Mouse (Mus musculus) myocyte (in vitro differentiated cells): ENCODE data around the gene Gm21905. TPM values are rescaled to one million over a fixed set of nuclear protein-coding genes. Genes with fewer than 3 reads are reported as not detected.

Experiments
- H3K27me3 ChIP-seq: one replicate; pipeline ENCODE4 v1.6.1; 2011; ENCODE audit not compliant: control insufficient read depth, insufficient read depth, insufficient read length
- H3K36me3 ChIP-seq: one replicate; pipeline ENCODE4 v1.6.1; 2011; ENCODE audit not compliant: control insufficient read depth, insufficient read depth
- H3K4me2 ChIP-seq: one replicate; pipeline ENCODE4 v1.6.1; 2011; ENCODE audit warnings: low read depth, control low read depth
- H3K4me3 ChIP-seq: one replicate; pipeline ENCODE4 v1.5.1; 2011; ENCODE audit warnings: mild to moderate bottlenecking, control low read depth, moderate library complexity
- H3K79me2 ChIP-seq: one replicate; pipeline ENCODE4 v1.6.1; 2011; ENCODE audit not compliant: control insufficient read depth, insufficient read depth
- H3ac ChIP-seq: one replicate; pipeline ENCODE4 v1.6.1; 2011; ENCODE audit not compliant: control insufficient read depth, insufficient read length
- CEBPB ChIP-seq: IDR thresholded peaks from 2 replicates; pipeline ENCODE4 v1.6.1; 2011; ENCODE audit warnings: mild to moderate bottlenecking, moderate library complexity; ENCODE audit not compliant: poor library complexity, insufficient read depth, severe bottlenecking
- E2F4 ChIP-seq: IDR thresholded peaks from one replicate; pipeline ENCODE4 v1.6.1; 2011; ENCODE audit warnings: mild to moderate bottlenecking, control low read depth, moderate library complexity; ENCODE audit not compliant: insufficient read depth
- MAX ChIP-seq: IDR thresholded peaks from one replicate; pipeline ENCODE4 v1.6.1; 2011; ENCODE audit warnings: low read depth, mild to moderate bottlenecking, control low read depth
- MYOD1 ChIP-seq, 3 experiments: IDR thresholded peaks; one replicate each; pipeline ENCODE4 v1.6.1; 2011; ENCODE audit warnings: control low read depth in 2 of 3, low read depth in 2 of 3, mild to moderate bottlenecking in 2 of 3, moderate library complexity in 1 of 3; ENCODE audit not compliant: insufficient read length in 2 of 3, control insufficient read depth in 1 of 3
- MYOG ChIP-seq, 3 experiments: IDR thresholded peaks; one replicate each; pipeline ENCODE4 v1.6.1; 2011; ENCODE audit warnings: control low read depth in 2 of 3, low read depth in 2 of 3, mild to moderate bottlenecking in 2 of 3; ENCODE audit not compliant: insufficient read length in 2 of 3, control insufficient read depth in 1 of 3, insufficient read depth in 1 of 3
- POLR2A ChIP-seq: IDR thresholded peaks from one replicate; pipeline ENCODE4 v1.6.1; 2011; ENCODE audit warnings: low read depth, mild to moderate bottlenecking, control low read depth, moderate library complexity; ENCODE audit not compliant: insufficient read length
- POLR2AphosphoS2 ChIP-seq: IDR thresholded peaks from one replicate; pipeline ENCODE4 v1.6.1; 2011; ENCODE audit warnings: low read depth, control low read depth; ENCODE audit not compliant: insufficient read length
- REST ChIP-seq: IDR thresholded peaks from one replicate; pipeline ENCODE4 v1.6.1; 2011; ENCODE audit warnings: mild to moderate bottlenecking, control low read depth, moderate library complexity; ENCODE audit not compliant: insufficient read depth, insufficient read length
- SRF ChIP-seq: IDR thresholded peaks from one replicate; pipeline ENCODE4 v1.6.1; 2011; ENCODE audit warnings: low read depth; ENCODE audit not compliant: control insufficient read depth, insufficient read length
- TCF12 ChIP-seq: IDR thresholded peaks from one replicate; pipeline ENCODE4 v1.6.1; 2011; ENCODE audit warnings: mild to moderate bottlenecking, control low read depth; ENCODE audit not compliant: poor library complexity, insufficient read depth, severe bottlenecking
- TCF3 ChIP-seq: IDR thresholded peaks from one replicate; pipeline ENCODE4 v1.6.1; 2011; ENCODE audit warnings: low read depth, control low read depth; ENCODE audit not compliant: insufficient read length
- USF1 ChIP-seq: IDR thresholded peaks from one replicate; pipeline ENCODE4 v1.6.1; 2011; ENCODE audit warnings: low read depth, mild to moderate bottlenecking, control low read depth, moderate library complexity
- polyA plus RNA-seq: library from polyadenylated mRNA; unstranded; fragments of >200 nt; fragmentation: generic; extraction: Trizol; gene quantifications from one replicate; pipeline ENCODE4 v1.2.1, GENCODE M21; 2012; ENCODE audit warnings: missing spikeins

Gm21905 gene
- polyA plus RNA-seq, 1 experiment, result not detected

GRCm38 (mm10) chr5:67943199-67943598 lies 3.0 kb downstream of the Gm21905 start:
- Histone ChIP-seq H3ac (no peak overlapping the region), H3K4me2 (no peak overlapping the region), H3K79me2 (no peaks in the 10 kb centered on the region), H3K27me3 (no peaks in the 10 kb centered on the region), H3K4me3 (no peak overlapping the region), H3K36me3 (no peaks in the 10 kb centered on the region)
- TF ChIP-seq E2F4 (no peak), SRF (no peak), REST (no peak), USF1 (no peak), MYOG (IDR thresholded peaks at IDR 0.05; ENCODE audit: control insufficient read depth in 1 of 3, insufficient read depth in 1 of 3, insufficient read length in 2 of 3, low read depth in 2 of 3) (no peak), MYOD1 (IDR thresholded peaks at IDR 0.05; ENCODE audit: control insufficient read depth in 1 of 3, insufficient read length in 2 of 3, low read depth in 2 of 3) (no peak), MAX (no peak)

- Histone ChIP-seq H3K36me3 (no peaks in the 10 kb centered on the region), H3K27me3 (no peaks in the 10 kb centered on the region), H3K4me3 (no peak within 1 kb of the TSS), H3K4me2 (no peak within 1 kb of the TSS), H3K79me2 (no peaks in the 10 kb centered on the region), H3ac (no peak within 1 kb of the TSS)
- TF ChIP-seq MAX (no peak), POLR2A (no peak), CEBPB (no peak), REST (no peak), TCF3 (no peak), POLR2AphosphoS2 (no peak), SRF (no peak), MYOD1 (IDR thresholded peaks at IDR 0.05; ENCODE audit: control insufficient read depth in 1 of 3, insufficient read length in 2 of 3, low read depth in 2 of 3) (no peak), E2F4 (no peak), USF1 (no peak), TCF12 (no peak), MYOG (IDR thresholded peaks at IDR 0.05; ENCODE audit: control insufficient read depth in 1 of 3, insufficient read depth in 1 of 3, insufficient read length in 2 of 3, low read depth in 2 of 3) (no peak)
Measured at GRCm38 (mm10) chr5:67941369-67941768, 4.9 kb downstream of the Gm21905 start, which contains the start of gene Gm5108. Gene Gm5108 (plus strand): TSS chr5:67941669.

DNA sequence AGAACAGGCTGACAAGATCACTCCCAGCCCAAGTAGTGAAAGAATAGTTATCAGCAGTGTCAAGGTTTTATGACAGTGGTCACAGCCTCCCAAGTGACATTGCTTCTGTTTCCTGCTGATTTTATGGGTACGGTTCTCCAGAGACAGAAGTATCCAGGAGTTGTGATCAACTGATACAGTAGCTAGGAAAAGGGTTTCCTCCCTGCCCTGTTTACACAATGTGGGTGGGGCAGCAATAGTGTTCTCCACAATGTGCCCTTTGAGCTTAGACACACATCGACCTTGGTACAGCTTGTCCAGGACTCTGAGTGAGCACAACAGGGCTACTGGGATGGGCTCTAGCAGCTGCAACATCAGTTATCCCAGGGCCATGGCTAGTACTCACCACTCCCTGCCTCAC lies 14.6 kb downstream of the Gm21905 start:
- H3K4me2 ChIP-seq, result no peak overlapping the region

DNA sequence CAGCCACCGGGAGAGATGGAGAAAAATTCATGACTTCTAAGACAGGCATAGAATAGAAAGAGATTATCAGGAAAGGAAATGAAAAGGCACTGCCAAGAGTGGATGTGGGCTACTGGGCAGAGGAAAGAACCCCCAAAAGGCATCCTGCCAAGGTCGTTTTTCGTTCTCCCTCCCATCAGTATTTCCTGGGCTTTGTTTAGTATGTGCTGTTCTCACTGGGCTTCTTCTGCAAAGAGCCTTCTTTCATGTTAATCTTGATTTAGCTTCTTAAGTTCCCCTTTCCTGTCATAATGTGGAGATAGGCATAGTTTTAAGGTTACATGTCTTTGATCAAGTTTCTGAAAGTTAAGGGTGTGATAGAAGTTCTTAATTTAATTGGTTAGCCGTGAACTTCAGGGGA lies 15.6 kb downstream of the Gm21905 start:
- no peak for TF ChIP-seq TCF12
- TF ChIP-seq POLR2A, result no peak
- no peak for TF ChIP-seq MYOD1 (IDR thresholded peaks at IDR 0.05; ENCODE audit: control insufficient read depth in 1 of 3, insufficient read length in 2 of 3, low read depth in 2 of 3)
- Histone ChIP-seq H3ac (no peak overlapping the region), H3K4me3 (no peak overlapping the region), H3K4me2 (no peak overlapping the region), H3K79me2 (no peaks in the 10 kb centered on the region), H3K36me3 (no peaks in the 10 kb centered on the region), H3K27me3 (no peaks in the 10 kb centered on the region)

More for the DNA sequence above, 14.6 kb downstream of the Gm21905 start:
- H3K4me3 ChIP-seq, result no peak overlapping the region
- H3K27me3 ChIP-seq, result no peaks in the 10 kb centered on the region
- no peaks in the 10 kb centered on the region for H3K36me3 ChIP-seq
- TF ChIP-seq MAX (no peak), MYOG (IDR thresholded peaks at IDR 0.05; ENCODE audit: control insufficient read depth in 1 of 3, insufficient read depth in 1 of 3, insufficient read length in 2 of 3, low read depth in 2 of 3) (no peak)
- H3ac ChIP-seq, result no peak overlapping the region
- no peaks in the 10 kb centered on the region for H3K79me2 ChIP-seq

DNA sequence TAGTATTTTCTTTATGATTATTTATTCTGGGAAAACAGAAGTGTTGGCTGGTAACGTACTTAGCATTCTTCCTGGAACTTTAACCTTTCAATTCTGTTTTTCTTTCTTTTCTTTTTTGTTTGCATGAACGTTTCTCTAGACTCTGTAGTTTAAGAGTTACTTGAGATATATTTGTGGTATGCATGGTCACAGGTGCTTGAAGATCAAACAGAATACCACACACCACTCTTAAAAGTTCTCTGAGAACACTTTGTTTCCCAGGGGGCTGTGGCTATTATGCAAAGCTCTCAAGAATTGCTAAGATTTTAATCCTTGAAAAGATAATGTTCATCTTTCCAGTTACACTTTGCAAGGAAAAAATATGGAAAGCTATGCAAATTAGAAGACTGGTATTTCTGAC lies 41.7 kb downstream of the Gm21905 start:
- Histone ChIP-seq H3ac (no peak overlapping the region), H3K27me3 (no peaks in the 10 kb centered on the region), H3K36me3 (no peaks in the 10 kb centered on the region), H3K4me3 (no peak overlapping the region), H3K79me2 (no peaks in the 10 kb centered on the region), H3K4me2 (no peak overlapping the region)
- no peak for TF ChIP-seq SRF
- TF ChIP-seq CEBPB, result no peak
- TF ChIP-seq REST, result no peak
- TF ChIP-seq POLR2AphosphoS2, result no peak
- no peak for TF ChIP-seq MYOG (IDR thresholded peaks at IDR 0.05; ENCODE audit: control insufficient read depth in 1 of 3, insufficient read depth in 1 of 3, insufficient read length in 2 of 3, low read depth in 2 of 3)

DNA sequence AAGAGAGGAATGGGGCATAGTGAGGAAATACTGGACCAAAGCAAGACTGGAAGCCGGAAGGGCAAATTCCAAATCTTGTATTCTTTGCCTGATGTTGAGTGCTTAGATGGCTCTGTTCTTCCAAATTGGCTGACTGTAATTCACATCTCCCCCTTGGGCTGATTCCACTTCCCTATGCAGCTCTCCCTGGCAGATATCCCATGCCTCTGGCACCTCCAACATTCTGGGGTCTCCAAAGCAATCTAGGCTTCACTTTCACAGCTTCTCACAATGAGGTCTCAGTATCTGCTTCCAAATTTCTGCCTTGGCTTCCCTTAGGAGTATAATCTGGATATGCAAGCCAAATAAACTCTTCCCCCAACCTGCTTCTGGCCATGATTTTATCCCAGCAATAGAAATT lies 47.3 kb downstream of the Gm21905 start:
- no peak for TF ChIP-seq MAX
- TF ChIP-seq REST, result no peak
- no peak for TF ChIP-seq POLR2A
- no peak for TF ChIP-seq MYOD1 (IDR thresholded peaks at IDR 0.05; ENCODE audit: control insufficient read depth in 1 of 3, insufficient read length in 2 of 3, low read depth in 2 of 3)
- TF ChIP-seq SRF, result no peak
- no peak for TF ChIP-seq USF1
- no peak for TF ChIP-seq CEBPB
- no peak for TF ChIP-seq POLR2AphosphoS2
- no peak for TF ChIP-seq TCF3
- no peak for TF ChIP-seq TCF12
- TF ChIP-seq E2F4, result no peak
- TF ChIP-seq MYOG (IDR thresholded peaks at IDR 0.05; ENCODE audit: control insufficient read depth in 1 of 3, insufficient read depth in 1 of 3, insufficient read length in 2 of 3, low read depth in 2 of 3), result no peak
- Histone ChIP-seq H3K27me3 (no peaks in the 10 kb centered on the region), H3K36me3 (no peaks in the 10 kb centered on the region), H3ac (no peak overlapping the region), H3K4me3 (no peak overlapping the region), H3K4me2 (no peak overlapping the region), H3K79me2 (no peaks in the 10 kb centered on the region)
